Mouse (Mus musculus): ENCODE measurements at regions not wholly inside any gene's neighbourhood (a gene's known extent, or its start where the extent isn't known, plus 50 kb on each side); places are given as distances from the start of the nearest gene placed in this dataset.

DNA sequence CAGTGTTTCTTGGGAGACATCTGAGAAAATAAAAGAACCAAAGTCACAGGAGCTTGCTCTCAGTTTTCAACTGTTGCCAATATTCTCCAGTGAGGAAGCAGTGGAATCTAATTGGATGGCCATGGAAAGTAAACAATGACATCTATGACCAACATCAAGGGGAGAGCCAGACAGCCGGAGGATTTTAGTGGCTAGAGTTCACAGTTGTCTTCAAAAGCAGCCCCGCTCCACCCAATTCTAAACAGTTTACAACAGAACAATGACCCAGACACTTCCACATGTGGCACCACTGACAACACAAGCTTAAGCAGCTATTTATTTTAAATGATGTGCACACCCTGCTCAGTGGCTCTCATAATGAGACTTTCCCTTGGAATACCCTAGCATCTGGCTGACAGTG, 317.5 kb upstream of the Isx start:
- H3K9me3 ChIP-seq (ENCODE audit: control insufficient read depth, low read length), result no peaks in the 10 kb centered on the region
- no peak overlapping the region for H3K9ac ChIP-seq (ENCODE audit: low read depth, low read length)
- no peaks in the 10 kb centered on the region for H3K4me1 ChIP-seq (replicated peaks; ENCODE audit: control insufficient read depth, insufficient read depth, low read length)
- no peaks in the 10 kb centered on the region for H3K27me3 ChIP-seq (ENCODE audit: control insufficient read depth, insufficient read depth, low read length)
- no peak overlapping the region for H3K4me3 ChIP-seq (ENCODE audit: low read depth, low read length)
- H3K4me2 ChIP-seq (replicated peaks; ENCODE audit: low read depth, low read length), result no peak overlapping the region
- no peak overlapping the region for H3K27ac ChIP-seq (ENCODE audit: low read depth, low read length)
- ATAC-seq (ENCODE audit: low FRiP score), result no peak
- no peak for DNase-seq (ENCODE audit: low spot score)
- 79% methylated on average over 2 of the region's 2 CpGs for WGBS
- no peaks in the 10 kb centered on the region for H3K36me3 ChIP-seq (ENCODE audit: control insufficient read depth, insufficient read depth, low read length)

DNA sequence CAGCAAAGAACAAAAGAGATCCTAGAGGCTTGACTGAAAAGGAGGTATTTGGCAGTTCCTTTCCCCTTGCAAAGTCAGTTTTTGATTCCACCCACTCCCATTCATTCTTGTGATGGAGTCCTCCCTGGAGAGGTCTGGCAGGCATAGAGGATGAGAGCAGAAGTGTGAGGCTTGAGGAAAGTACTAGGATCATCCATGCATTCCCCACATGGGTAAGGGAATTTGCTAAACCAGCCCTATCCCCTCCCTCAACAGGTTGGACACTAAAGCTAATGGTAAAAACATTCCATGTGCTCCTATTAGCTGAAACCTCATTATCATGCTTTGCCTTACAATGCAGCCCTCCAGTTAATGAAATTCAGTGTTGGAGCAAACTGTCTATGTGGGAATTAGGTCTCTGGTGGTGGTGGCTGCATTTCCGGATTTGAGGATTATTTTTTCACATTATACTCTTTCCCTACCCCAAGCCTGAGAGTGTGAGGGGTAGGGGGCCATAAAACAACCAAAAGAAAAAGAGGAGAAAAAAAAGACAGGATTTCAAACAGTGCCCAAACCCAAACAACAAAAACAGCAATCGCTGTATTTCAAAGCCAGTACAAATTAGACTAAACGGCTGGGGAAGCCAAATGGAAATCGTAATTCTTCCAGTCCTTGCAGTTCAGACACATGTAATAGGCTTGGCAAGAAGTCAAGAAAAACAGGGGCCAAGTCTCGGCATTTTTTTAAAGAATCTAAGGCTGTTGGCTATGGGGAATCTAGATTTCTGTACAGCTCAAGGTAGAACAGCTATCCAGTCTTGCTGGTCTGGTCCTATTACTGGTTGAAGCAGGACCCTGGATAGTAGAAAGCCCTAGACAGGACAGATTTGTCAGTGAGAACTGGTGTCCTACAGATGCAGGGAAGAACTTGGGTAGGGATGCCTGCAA, 315.2 kb upstream of the Isx start:
- Histone ChIP-seq H3K4me2 (replicated peaks; ENCODE audit: low read depth, low read length) (no peak overlapping the region), H3K27ac (ENCODE audit: low read depth, low read length) (no peak overlapping the region), H3K9me3 (ENCODE audit: control insufficient read depth, low read length) (no peaks in the 10 kb centered on the region), H3K36me3 (ENCODE audit: control insufficient read depth, insufficient read depth, low read length) (no peaks in the 10 kb centered on the region), H3K9ac (ENCODE audit: low read depth, low read length) (no peak overlapping the region), H3K4me1 (replicated peaks; ENCODE audit: control insufficient read depth, insufficient read depth, low read length) (no peaks in the 10 kb centered on the region), H3K4me3 (ENCODE audit: low read depth, low read length) (no peak overlapping the region), H3K27me3 (ENCODE audit: control insufficient read depth, insufficient read depth, low read length) (no peaks in the 10 kb centered on the region)
- DNase-seq (ENCODE audit: low spot score) (peak; percentile 0), ATAC-seq (ENCODE audit: low FRiP score) (no peak)
- 78% methylated on average over 5 of the region's 5 CpGs for whole genome bisulfite sequencing

DNA sequence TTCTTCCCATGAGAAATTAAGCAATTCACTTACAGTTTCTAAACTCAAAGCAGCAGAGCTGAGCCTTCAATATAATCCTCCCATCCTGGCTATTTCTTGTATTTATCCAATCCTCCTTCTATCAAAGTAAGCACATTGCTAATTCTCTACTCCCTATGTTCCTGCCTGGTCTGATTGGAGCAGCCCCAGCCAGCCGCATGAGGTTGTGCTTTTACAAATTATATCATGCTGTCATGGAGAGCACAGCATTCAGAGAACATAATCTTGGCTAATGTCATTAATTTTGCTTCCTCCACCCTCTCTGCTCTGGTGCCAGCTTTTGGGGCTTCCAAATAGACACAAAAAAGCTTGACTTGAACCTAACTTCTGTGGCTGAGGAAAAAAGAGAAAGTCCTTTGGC, 311.9 kb upstream of the Isx start:
- Histone ChIP-seq H3K4me3 (ENCODE audit: low read depth, low read length) (no peak overlapping the region), H3K4me2 (replicated peaks; ENCODE audit: low read depth, low read length) (no peak overlapping the region), H3K36me3 (ENCODE audit: control insufficient read depth, insufficient read depth, low read length) (no peaks in the 10 kb centered on the region), H3K9me3 (ENCODE audit: control insufficient read depth, low read length) (no peaks in the 10 kb centered on the region), H3K27me3 (ENCODE audit: control insufficient read depth, insufficient read depth, low read length) (no peaks in the 10 kb centered on the region), H3K27ac (ENCODE audit: low read depth, low read length) (no peak overlapping the region), H3K4me1 (replicated peaks; ENCODE audit: control insufficient read depth, insufficient read depth, low read length) (no peaks in the 10 kb centered on the region), H3K9ac (ENCODE audit: low read depth, low read length) (no peak overlapping the region)
- DNase-seq (ENCODE audit: low spot score) (no peak), ATAC-seq (ENCODE audit: low FRiP score) (no peak)
- WGBS, result 90% methylated on average over 1 of the region's 1 CpGs

Data from hindbrain, embryonic 11.5 days (tissue).